Mouse (Mus musculus) megakaryocyte, embryonic 14.5 days (primary cell): ENCODE results near the gene Dolk.

Experiments
- FLI1 ChIP-seq: IDR thresholded peaks from 2 replicates; pipeline ENCODE4 v1.6.1; 2012; ENCODE audit warnings: low read length, inconsistent platforms, mixed read lengths
- GATA1 ChIP-seq: IDR thresholded peaks from 3 replicates; pipeline ENCODE4 v1.6.1; 2012; ENCODE audit warnings: mixed read lengths, low read length, inconsistent platforms, borderline replicate concordance

DNA sequence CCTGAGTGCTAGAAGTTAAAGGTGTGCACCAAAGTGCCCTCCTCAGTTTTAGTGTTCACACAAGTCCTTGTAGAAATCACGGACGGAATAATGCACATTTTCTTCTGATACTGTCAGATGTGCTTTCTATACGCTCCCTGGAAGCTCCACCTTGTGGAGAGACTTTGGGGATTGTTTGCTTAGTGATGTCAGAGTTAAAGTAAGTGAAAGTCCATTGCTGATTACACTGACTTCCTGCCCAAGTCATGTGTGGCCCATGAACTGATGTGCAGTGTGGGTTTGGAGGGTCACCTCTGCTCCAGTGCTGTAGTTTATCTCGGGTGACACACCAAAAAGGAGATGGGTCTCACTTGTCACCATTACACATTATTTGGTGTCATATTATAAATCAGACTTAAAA, 33.1 kb upstream of the Dolk start:
- TF ChIP-seq GATA1 (no peak), FLI1 (no peak)
